Mouse (Mus musculus) C2C12 (cell line): Measurements from ENCODE around the gene Cntn4.

Experiments
- CTCF ChIP-seq: IDR thresholded peaks from one replicate; pipeline ENCODE4 v1.5.1; 2011; ENCODE audit not compliant: control insufficient read depth, insufficient read depth, insufficient read length
- MYOD1 ChIP-seq: IDR thresholded peaks from one replicate; pipeline ENCODE4 v1.6.1; 2011; ENCODE audit warnings: low read depth; ENCODE audit not compliant: control insufficient read depth, insufficient read length

DNA sequence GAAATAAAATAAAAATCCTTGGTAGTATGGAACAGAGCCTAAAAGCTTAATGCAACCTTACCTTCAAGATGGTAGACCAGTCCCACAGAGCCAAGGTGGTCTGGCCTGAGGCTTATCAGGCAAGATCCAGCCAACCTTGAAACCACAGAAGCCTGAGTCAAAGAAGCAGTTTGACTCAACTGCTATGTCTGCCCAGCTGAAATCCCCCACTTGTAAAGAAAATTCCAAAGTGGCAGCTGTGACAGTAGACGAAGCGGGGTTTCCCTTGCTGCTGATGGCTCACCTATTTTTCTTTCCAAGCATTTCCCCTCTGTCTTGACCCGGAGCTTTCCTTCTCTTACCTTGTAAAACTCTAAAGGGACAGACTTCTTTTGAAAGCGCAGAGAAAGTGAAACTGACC is 1048.2 kb downstream of the Cntn4 start:
- no peak for TF ChIP-seq CTCF
- no peak for TF ChIP-seq MYOD1
